Mouse (Mus musculus): ENCODE measurements around the gene Slc16a1.
"Not testable (repeated sequence)": the region's sequence is repeated elsewhere in the genome, so short reads cannot be mapped to it uniquely, and the experiment has no call there.

Gene Slc16a1

DNA sequence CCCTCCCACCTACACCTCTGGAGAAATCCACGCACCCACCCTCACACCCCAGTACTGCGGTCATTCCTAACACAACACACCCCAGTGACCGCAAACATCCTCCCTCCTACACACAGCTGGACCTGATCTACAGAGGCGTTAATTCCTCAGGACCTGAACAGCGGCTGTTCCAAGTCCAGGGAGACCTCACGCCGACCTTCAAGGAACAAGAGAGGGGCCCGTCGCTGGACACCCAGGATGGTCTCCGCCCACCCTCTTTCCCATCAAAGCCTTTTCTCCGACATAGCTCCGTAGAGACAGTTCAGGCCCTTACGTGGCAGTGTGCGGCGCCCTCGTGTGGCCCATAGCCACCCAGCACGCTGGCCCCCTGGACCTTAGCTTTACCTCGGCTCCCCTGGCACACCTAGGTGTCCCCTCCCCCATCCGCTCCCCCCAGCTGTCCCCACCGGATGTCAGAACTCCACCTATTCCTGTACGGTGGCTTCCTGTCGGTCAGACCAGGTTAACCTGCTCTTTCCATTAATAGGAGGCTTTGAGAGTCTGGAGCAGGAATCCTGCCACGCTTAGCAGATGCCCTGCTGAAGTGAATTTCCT, 36.9 kb downstream of the Slc16a1 start:
- DNase-seq: peak; percentile 81

DNA sequence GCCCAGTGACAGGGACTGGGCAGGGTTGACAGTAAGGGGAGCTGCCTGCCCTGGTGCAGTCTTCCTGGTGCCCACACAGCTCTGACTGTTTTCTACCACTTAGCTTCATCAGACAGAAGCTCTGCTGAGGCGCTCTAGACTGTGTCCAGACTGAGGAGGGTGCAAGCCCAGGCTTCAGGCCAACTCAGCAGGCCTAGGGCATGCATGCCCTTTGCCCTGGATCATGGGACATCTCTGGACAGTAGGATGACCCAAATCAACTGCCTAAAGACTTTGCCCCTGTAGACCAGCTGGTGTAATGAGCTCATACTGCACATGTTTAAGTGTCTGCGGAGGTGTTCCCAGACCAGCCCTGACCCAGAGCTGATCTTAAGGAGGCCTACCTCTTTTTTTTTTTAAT, 39.3 kb downstream of the Slc16a1 start:
- DNase-seq: no peak

- no peak for DNase-seq
These were observed 40.4 kb downstream of the Slc16a1 start for GRCm38 (mm10) chr3:104678826-104679225.

GRCm38 (mm10) chr3:104682671-104683504, 44.4 kb downstream of the Slc16a1 start:
- peak; percentile 61 for DNase-seq

- DNase-seq: peak; percentile 41
These were observed 62.4 kb downstream of the Slc16a1 start for GRCm38 (mm10) chr3:104700751-104701335.

DNA sequence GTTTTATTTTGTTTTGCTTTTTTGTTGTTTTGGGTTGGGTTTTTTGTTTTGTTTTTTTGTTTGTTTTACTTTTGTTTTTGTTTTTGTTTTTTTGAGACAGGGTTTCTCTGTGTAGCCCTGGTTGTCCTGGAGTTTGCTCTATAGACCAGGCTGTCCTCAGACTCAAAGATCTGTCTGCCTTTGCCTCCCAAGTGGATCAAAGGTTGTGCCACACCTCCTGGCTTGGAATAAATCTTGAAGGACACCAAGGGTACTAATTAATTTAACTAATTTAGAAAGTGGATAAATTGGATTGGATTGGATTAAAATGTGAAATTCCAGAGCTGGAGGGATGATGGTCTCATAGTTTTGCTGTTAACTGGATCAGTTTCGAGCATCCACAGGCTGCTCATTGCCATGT, 63.3 kb downstream of the Slc16a1 start:
- no peak for DNase-seq

DNA sequence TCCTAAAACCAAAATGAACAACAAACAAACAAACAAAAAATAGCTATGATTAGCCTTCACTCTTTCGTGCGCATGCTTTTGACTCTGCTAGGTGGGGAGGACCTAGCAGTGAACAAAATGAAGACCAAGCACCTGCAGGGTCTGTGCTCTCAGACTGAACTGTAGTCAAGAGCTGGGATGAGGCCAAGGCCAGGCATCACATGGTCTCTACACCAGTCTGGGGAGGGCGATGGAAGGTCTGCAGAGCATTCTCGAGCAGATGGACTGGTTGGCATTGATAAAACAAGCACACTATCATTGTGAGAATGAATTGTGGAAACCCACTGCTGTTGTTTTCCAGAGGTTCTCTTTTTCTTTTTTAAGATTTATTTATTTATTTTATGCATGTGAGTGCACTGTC, 65.5 kb downstream of the Slc16a1 start:
- no peak for DNase-seq

- DNase-seq: no peak
These were observed 68.0 kb downstream of the Slc16a1 start for GRCm38 (mm10) chr3:104706446-104706845.

DNA sequence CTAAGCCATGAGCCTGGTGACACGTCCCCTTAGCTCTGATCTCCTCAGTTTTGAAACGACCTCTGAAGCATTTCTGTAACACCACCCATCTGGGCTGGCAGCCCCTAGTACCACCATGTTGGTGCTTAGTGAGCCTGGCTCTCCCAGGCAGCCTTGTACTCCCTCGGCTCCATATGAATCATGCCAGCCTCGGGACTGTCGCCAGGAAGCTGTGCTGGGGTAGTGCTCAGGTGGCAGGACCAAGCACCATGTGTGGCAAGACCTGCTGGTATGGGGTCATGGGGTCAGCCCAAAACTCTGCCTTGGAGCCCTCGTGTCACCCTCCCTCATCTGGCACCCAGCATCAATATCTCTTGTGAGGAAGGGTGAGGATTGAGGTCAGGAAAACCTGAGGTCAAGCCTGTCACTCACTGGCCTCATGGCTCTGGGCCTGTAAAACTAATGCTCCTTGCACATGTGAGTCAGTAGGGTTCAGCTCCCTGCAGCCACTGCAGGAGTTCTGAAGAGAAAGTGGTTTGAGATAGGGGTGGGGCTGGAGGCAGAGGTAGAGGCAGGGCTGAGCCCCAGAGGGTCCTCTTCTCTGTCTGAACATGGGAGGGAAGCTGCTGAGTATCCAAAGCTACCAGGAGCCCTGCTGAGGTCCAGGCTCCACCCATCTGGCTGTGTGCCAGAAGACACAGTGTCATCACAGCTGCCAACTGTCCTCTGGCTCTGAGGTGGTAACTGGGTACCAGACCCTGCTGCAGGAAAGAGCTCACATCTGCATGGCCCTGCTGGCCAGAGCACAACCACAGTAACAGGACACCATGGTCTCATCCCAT, 68.7 kb downstream of the Slc16a1 start:
- not testable (repeated sequence) for DNase-seq

- DNase-seq: not testable (repeated sequence)
These were observed 69.3 kb downstream of the Slc16a1 start for GRCm38 (mm10) chr3:104707772-104708144.
